Mouse (Mus musculus) CH12.LX (cell line): ENCODE data around the gene Mrps23.

Experiments
- BHLHE40 ChIP-seq: IDR thresholded peaks from 2 replicates; pipeline ENCODE4 v1.6.1; 2011; ENCODE audit warnings: mild to moderate bottlenecking, low read depth, low read length, improper control_type of control experiment
- EP300 ChIP-seq: IDR thresholded peaks from 2 replicates; pipeline ENCODE4 v1.6.1; 2011; ENCODE audit warnings: low read length, improper control_type of control experiment
- GABPA ChIP-seq: IDR thresholded peaks from 2 replicates; pipeline ENCODE4 v1.6.1; 2012; ENCODE audit warnings: low read depth, low read length, improper control_type of control experiment, inconsistent platforms; ENCODE audit not compliant: insufficient replicate concordance
- POLR2A ChIP-seq: IDR thresholded peaks from 2 replicates; pipeline ENCODE4 v1.6.1; 2011; ENCODE audit warnings: low read depth, mild to moderate bottlenecking, improper control_type of control experiment, low read length
- USF2 ChIP-seq: conservative IDR thresholded peaks from 2 replicates; pipeline ENCODE4 v1.6.1; 2011; ENCODE audit warnings: low read depth, low read length, improper control_type of control experiment

- TF ChIP-seq EP300 = no peak
- TF ChIP-seq POLR2A = no peak
- no peak for TF ChIP-seq USF2
- no peak for TF ChIP-seq GABPA
- no peak for TF ChIP-seq BHLHE40
Measured at GRCm38 (mm10) chr11:88155451-88155850, 48.7 kb upstream of the Mrps23 start.
